Mouse (Mus musculus) C2C12 (cell line): Measurements from ENCODE around the gene Hormad2.

Experiments used
- CTCF ChIP-seq: IDR thresholded peaks from one replicate; pipeline ENCODE4 v1.5.1; 2011; ENCODE audit not compliant: control insufficient read depth, insufficient read depth, insufficient read length
- FOSL1 ChIP-seq: IDR thresholded peaks from one replicate; pipeline ENCODE4 v1.8.0; 2011; ENCODE audit warnings: mild to moderate bottlenecking, low read length; ENCODE audit not compliant: poor library complexity, insufficient read depth, severe bottlenecking
- MAX ChIP-seq: IDR thresholded peaks from one replicate; pipeline ENCODE4 v1.6.1; 2011; ENCODE audit warnings: mild to moderate bottlenecking, control low read depth
- MYOG ChIP-seq: IDR thresholded peaks from one replicate; pipeline ENCODE4 v1.6.1; 2011; ENCODE audit not compliant: control insufficient read depth, insufficient read length; ENCODE audit errors: extremely low read depth

DNA sequence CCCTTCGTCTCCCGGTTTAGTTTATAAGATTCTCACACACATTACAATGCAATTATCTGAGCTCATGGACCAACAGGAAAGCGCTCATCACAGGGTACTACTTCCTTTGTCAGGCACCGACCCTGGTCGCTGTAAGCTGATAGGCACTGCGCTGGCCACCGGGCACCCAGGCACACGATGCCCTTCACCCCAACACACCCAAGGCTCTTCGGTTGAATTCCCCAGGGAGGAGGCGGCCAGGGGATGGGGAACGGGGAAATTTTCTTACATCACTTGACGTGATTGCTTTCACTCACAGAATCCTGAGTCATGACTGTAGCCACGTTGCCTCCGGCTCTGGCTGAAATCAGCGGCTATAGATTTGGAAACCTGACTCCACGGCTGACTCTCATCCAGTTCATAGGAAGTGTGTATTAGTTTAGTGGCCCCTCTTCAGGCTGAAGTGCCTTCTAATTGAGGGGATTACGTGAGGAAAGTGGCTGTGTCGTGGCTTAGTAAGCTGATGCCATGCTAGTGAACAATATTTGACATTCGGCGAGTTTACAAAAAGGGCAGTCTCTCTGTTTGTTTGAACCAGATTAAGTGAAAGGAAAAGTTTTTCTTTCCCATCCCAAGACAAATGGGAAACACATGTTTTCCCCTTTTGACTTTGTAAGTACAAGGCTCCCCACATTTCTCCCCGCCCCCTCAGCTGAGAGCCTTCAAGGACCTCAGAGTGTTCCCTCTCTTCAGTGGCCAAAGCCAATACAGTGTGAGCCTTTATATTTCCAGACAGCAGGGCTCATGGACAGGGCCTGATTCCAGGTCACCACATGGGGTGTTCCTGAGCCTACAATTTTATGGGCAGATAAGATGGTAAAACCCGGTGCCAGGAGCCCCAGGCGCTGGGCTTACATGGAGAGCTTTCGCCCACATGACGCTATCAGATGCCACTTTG is 132.1 kb downstream of the Hormad2 start:
- TF ChIP-seq CTCF (no peak), MYOG (no peak), MAX (peak; percentile 65), FOSL1 (peak; percentile 40)
